Mouse (Mus musculus) midbrain, postnatal 0 days (tissue): ENCODE measurements around the gene Phldb2. TPM values are rescaled to one million over a fixed set of nuclear protein-coding genes. Genes with fewer than 3 reads are reported as not detected.

Experiments used
- ATAC-seq: fragments of 200-750 bp; cut with Nextera tagmentation; 2 replicates; pipeline ENCODE4 v1.8.0; 2017; ENCODE audit warnings: moderate number of reproducible peaks, mild to moderate bottlenecking, moderate TSS enrichment, moderate library complexity; ENCODE audit not compliant: low FRiP score
- DNase-seq: peaks from one replicate; pipeline ENCODE4 v3.0.0-alpha.2; 2015; ENCODE audit warnings: low spot score
- H3K27ac ChIP-seq: fragments of 300-500 bp; sonication (generic); 2 replicates; pipeline ENCODE4 v1.5.1; 2014; ENCODE audit warnings: low read depth, mild to moderate bottlenecking, low read length, mixed read lengths
- H3K27me3 ChIP-seq: fragments of 300-500 bp; sonication (generic); 2 replicates; pipeline ENCODE4 v1.6.1; 2014; ENCODE audit warnings: low read length, control low read depth, mixed read lengths; ENCODE audit not compliant: insufficient read depth
- H3K36me3 ChIP-seq: fragments of 300-500 bp; sonication (generic); 2 replicates; pipeline ENCODE4 v1.6.1; 2014; ENCODE audit warnings: low read length, control low read depth, mixed read lengths; ENCODE audit not compliant: insufficient read depth
- H3K4me1 ChIP-seq: fragments of 300-500 bp; sonication (generic); 2 replicates; pipeline ENCODE4 v1.6.1; 2014; ENCODE audit warnings: mild to moderate bottlenecking, control low read depth, antibody characterized with exemption, low read length, mixed read lengths; ENCODE audit not compliant: insufficient read depth
- H3K4me2 ChIP-seq: fragments of 300-500 bp; sonication (generic); 2 replicates; pipeline ENCODE4 v1.6.1; 2014; ENCODE audit warnings: low read depth, mild to moderate bottlenecking, low read length, mixed read lengths; ENCODE audit not compliant: poor library complexity, severe bottlenecking
- H3K4me3 ChIP-seq: fragments of 300-500 bp; sonication (generic); 2 replicates; pipeline ENCODE4 v1.5.1; 2014; ENCODE audit warnings: low read depth, mild to moderate bottlenecking, low read length, moderate library complexity
- H3K9ac ChIP-seq: fragments of 300-500 bp; sonication (generic); replicated peaks from 2 replicates; pipeline ENCODE4 v1.6.1; 2014; ENCODE audit warnings: mild to moderate bottlenecking, low read length, moderate library complexity, mixed read lengths; ENCODE audit not compliant: poor library complexity, severe bottlenecking
- H3K9me3 ChIP-seq: fragments of 300-500 bp; sonication (generic); 2 replicates; pipeline ENCODE4 v1.6.1; 2016; ENCODE audit warnings: low read length, control low read depth
- CTCF ChIP-seq: IDR thresholded peaks from 2 replicates; pipeline ENCODE4 v1.5.1; 2016; ENCODE audit warnings: antibody characterized with exemption, mild to moderate bottlenecking
- WGBS: fragments of 180-500 bp; shearing (Covaris S2); extraction: QIAGEN DNeasy Blood & Tissue Kit; methylation state at CpG from one replicate; pipeline ENCODE4 v1.1.7; 2014; 5-methylcytosine and 5-hydroxymethylcytosine counted together
- polyA plus RNA-seq: library from polyadenylated mRNA; unstranded; fragments of >200 nt; fragmentation: Nextera tagmentation; extraction: Ambion mirVana; gene quantifications from 2 replicates; pipeline ENCODE4 v1.2.1, GENCODE M21; 2015
- total RNA-seq: library from RNA; depleted of rRNA; stranded (reverse); fragments of >200 nt; gene quantifications from 2 replicates; pipeline ENCODE4 v1.2.3, GENCODE M21; 2014

Phldb2 gene
- total and polyA plus RNA-seq, 2 experiments from 2014 or later: 4.2 to 4.5 TPM

GRCm38 (mm10) chr16:45886599-45886998 is 66.8 kb downstream of the Phldb2 start:
- Histone ChIP-seq H3K27me3 (no peaks in the 10 kb centered on the region), H3K27ac (no peak overlapping the region), H3K9me3 (no peaks in the 10 kb centered on the region), H3K36me3 (no peaks in the 10 kb centered on the region), H3K4me3 (no peak overlapping the region), H3K4me2 (no peak overlapping the region), H3K4me1 (no peaks in the 10 kb centered on the region), H3K9ac (no peak overlapping the region)
- TF ChIP-seq CTCF: no peak
- DNase-seq (no peak), ATAC-seq (no peak)
- 92% methylated on average over 5 of the region's 5 CpGs for WGBS

GRCm38 (mm10) chr16:45884194-45884593 is 69.2 kb downstream of the Phldb2 start:
- no peak overlapping the region for H3K27ac ChIP-seq
- H3K27me3 ChIP-seq: no peaks in the 10 kb centered on the region
- ATAC-seq: no peak
- H3K9ac ChIP-seq: no peak overlapping the region
- TF ChIP-seq CTCF: no peak
- H3K4me3 ChIP-seq: no peak overlapping the region
- no peak overlapping the region for H3K4me2 ChIP-seq
- H3K36me3 ChIP-seq: no peaks in the 10 kb centered on the region
- WGBS: 81% methylated on average over 2 of the region's 2 CpGs
- no peaks in the 10 kb centered on the region for H3K4me1 ChIP-seq
- no peaks in the 10 kb centered on the region for H3K9me3 ChIP-seq
- DNase-seq: no peak

GRCm38 (mm10) chr16:45881177-45881832 is 72.1 kb downstream of the Phldb2 start:
- 85% methylated on average over 7 of the region's 7 CpGs for WGBS
- no peak overlapping the region for H3K4me2 ChIP-seq
- no peaks in the 10 kb centered on the region for H3K36me3 ChIP-seq
- no peak for TF ChIP-seq CTCF
- H3K4me1 ChIP-seq: no peaks in the 10 kb centered on the region
- no peak overlapping the region for H3K4me3 ChIP-seq
- DNase-seq (no peak), ATAC-seq (no peak)
- H3K9me3 ChIP-seq: no peaks in the 10 kb centered on the region
- H3K27me3 ChIP-seq: no peaks in the 10 kb centered on the region
- no peak overlapping the region for H3K9ac ChIP-seq
- no peak overlapping the region for H3K27ac ChIP-seq

- Histone ChIP-seq H3K9me3 (no peaks in the 10 kb centered on the region), H3K27ac (no peak overlapping the region), H3K4me2 (no peak overlapping the region), H3K36me3 (no peaks in the 10 kb centered on the region), H3K4me1 (no peaks in the 10 kb centered on the region), H3K9ac (no peak overlapping the region), H3K4me3 (no peak overlapping the region), H3K27me3 (no peaks in the 10 kb centered on the region)
- no peak for DNase-seq
- 91% methylated on average over 6 of the region's 6 CpGs for WGBS
- ATAC-seq: no peak
- no peak for TF ChIP-seq CTCF
These were observed 73.2 kb downstream of the Phldb2 start for GRCm38 (mm10) chr16:45880101-45880751.

GRCm38 (mm10) chr16:45877739-45878138 is 75.7 kb downstream of the Phldb2 start:
- Histone ChIP-seq H3K4me3 (no peak overlapping the region), H3K27me3 (no peaks in the 10 kb centered on the region), H3K9ac (no peak overlapping the region), H3K4me1 (no peaks in the 10 kb centered on the region), H3K27ac (no peak overlapping the region), H3K4me2 (no peak overlapping the region), H3K9me3 (no peaks in the 10 kb centered on the region), H3K36me3 (no peaks in the 10 kb centered on the region)
- no peak for TF ChIP-seq CTCF
- DNase-seq (no peak), ATAC-seq (no peak)
- WGBS: 85% methylated on average over 1 of the region's 1 CpGs

GRCm38 (mm10) chr16:45877171-45877570 is 76.2 kb downstream of the Phldb2 start:
- ATAC-seq (no peak), DNase-seq (peak; percentile 12)
- Histone ChIP-seq H3K4me2 (no peak overlapping the region), H3K27ac (no peak overlapping the region), H3K27me3 (no peaks in the 10 kb centered on the region), H3K9me3 (no peaks in the 10 kb centered on the region), H3K4me1 (no peaks in the 10 kb centered on the region), H3K9ac (no peak overlapping the region), H3K4me3 (no peak overlapping the region), H3K36me3 (no peaks in the 10 kb centered on the region)
- no peak for TF ChIP-seq CTCF
- WGBS: 77% methylated on average over 5 of the region's 5 CpGs
